Mouse (Mus musculus) brain, embryonic 14.5 days (tissue): ENCODE results near the gene Mapre3. TPM values are rescaled to one million over a fixed set of nuclear protein-coding genes. Genes with fewer than 3 reads are reported as not detected.

Source experiments
- DNase-seq: peaks from one replicate; pipeline ENCODE4 v3.0.0-alpha.2; 2011; ENCODE audit warnings: low read depth
- CTCF ChIP-seq: fragments of 200-500 bp; IDR thresholded peaks from 2 replicates; pipeline ENCODE4 v1.5.1; 2012; ENCODE audit warnings: inconsistent platforms, mild to moderate bottlenecking, moderate library complexity, borderline replicate concordance; ENCODE audit not compliant: insufficient read depth, insufficient read length; ENCODE audit errors: extremely low read depth
- POLR2A ChIP-seq: fragments of 200-500 bp; IDR thresholded peaks from 2 replicates; pipeline ENCODE4 v1.6.1; 2012; ENCODE audit warnings: mild to moderate bottlenecking, inconsistent platforms, borderline replicate concordance; ENCODE audit not compliant: poor library complexity, insufficient read depth, insufficient read length, severe bottlenecking; ENCODE audit errors: extremely low read depth
- polyA plus RNA-seq: library from polyadenylated mRNA; depleted of rRNA; stranded (reverse); fragments of >200 nt; gene quantifications from 2 replicates; pipeline ENCODE4 v1.2.3, GENCODE M21; 2012

Gene Mapre3
- polyA plus RNA-seq, 1 experiment = 172 TPM

DNA sequence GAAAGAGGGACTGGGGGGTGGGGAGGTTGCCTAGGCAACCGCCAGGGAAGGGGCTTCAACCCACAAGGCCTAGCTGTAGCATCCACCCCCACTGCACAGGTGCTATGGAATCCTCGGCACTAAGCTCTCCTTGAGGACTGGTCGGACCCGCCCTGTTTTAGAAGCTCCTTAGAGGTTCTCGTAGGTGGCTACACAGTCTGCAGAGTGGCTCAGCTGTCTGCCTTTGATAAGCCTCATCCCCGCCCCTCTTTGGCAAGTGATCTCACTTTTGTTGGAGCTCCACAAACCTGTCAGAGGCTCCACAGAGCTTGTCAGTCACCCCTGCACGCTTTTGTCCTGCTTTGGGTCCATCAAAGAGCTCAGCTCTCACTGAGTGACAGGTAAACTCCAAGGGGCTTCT is 17.0 kb upstream of the Mapre3 start:
- DNase-seq = peak; percentile 50

DNA sequence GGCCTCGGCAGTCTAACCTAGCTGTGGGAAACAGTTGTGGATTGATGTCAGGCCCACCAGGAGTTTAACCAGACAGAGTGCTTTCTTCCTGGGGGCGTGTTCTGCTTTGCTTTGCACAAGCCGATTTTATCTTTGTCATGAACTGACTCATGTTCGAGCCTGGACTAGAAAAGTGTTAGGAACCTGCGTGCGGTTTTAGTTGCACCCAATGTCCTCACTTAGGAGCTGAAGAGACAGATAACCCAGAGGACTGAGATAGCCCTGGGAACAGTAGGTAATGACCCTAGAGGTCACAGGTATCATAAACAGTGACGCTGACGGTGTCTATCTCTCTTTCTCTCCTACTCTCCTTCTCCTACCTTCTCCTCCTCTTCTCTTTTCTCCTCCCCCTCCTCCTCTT is 16.5 kb upstream of the Mapre3 start:
- no peak for DNase-seq
- TF ChIP-seq CTCF (no peak), POLR2A (no peak)

More for the DNA sequence above, 17.0 kb upstream of the Mapre3 start:
- TF ChIP-seq CTCF = no peak
- no peak for TF ChIP-seq POLR2A

DNA sequence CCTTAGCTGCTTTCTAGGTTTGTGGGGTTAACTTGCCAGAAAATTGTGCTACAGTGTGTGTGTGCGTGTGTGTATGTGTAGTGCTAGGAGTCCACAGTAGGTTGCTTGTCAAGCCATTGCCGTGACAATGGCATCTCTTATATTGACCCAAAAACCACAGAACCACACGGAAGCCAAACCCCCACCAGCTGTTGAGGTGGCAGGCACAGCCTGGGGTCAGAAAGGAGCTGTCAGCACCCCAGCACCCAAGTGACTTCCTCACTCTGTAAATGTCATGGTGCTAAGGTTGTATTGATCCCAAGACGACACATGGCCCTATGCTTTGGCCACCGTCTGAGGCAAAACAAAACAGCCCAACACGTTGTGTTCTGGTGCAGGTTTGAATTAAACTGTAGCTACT is 15.5 kb upstream of the Mapre3 start:
- TF ChIP-seq POLR2A (no peak), CTCF (no peak)
- no peak for DNase-seq

DNA sequence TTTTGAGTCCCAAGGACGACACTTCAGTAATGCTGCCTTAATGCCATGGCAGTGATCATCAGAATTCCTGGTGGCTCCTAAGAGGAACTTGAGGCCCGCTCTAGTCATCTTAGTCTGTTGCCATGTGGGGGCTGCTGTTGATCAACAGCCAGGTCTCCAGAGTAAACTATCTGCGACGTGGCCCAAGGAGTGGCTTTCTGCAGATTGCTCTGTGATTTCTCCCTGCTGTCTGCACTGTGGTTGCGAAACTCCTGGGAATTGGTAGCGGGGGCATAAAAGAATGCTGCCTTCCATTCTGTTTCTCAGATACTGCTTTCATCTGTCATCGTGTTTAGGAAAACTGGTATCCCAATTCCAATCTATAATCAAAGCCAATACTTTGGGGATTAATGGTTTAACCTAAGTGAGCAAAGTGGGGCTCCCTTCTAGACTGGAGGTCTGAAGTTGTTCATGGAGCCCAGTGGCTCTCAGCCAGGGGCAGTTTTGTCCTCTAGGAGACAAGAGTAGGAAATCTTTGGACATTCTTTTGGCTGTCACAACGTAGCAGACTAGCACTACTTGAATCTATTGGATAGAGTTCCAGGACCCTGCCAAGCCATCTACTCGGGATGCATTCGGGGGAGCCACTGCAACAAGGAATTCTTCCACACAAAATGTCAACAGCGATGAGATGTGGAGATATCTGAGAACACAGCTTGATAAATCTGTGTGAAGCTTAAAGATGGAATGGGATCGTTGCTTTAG is 11.5 kb upstream of the Mapre3 start:
- TF ChIP-seq POLR2A (no peak), CTCF (no peak)
- no peak for DNase-seq

DNA sequence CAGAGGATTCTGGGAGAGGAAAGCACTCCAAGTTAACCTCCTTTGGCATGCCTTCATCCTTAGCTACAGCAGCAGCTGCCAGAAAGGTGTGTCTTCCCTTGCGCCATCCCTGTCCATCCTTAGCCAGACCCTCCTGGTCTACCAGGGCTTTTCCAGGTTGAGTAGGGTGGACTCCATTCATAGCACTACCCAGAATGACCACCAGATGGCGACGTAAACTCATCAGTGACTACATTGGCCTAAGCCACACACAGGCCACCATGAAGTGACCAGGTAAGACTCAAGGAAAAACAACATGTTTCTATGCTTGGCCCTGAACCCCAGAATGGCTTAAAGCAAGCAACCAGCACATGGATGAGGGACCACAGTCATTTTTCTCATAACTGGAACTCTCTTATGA is 8.3 kb upstream of the Mapre3 start:
- peak; percentile 90 for DNase-seq
- TF ChIP-seq POLR2A = no peak
- TF ChIP-seq CTCF = peak; percentile 86; the same call in 1 of the 2 replicates

DNA sequence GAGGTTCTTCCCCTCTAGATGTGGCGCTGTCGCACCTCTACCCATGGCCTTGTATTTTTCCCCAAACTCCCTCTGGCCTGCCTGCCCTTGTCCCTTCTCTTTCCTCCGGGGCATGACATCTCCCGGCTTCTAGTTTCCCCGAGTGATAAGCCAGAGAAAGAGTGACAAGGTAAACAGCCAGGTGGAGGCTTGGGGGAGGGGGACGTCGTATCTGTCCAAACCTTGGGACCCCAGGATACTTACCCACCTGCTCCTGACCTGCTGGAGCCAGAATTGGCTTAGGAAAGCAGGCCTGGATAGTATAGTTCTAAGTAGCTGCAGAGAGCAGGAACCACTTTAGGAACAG is 652 bp downstream of the Mapre3 start:
- peak; percentile 34 for DNase-seq
- no peak for TF ChIP-seq CTCF
- TF ChIP-seq POLR2A = no peak

DNA sequence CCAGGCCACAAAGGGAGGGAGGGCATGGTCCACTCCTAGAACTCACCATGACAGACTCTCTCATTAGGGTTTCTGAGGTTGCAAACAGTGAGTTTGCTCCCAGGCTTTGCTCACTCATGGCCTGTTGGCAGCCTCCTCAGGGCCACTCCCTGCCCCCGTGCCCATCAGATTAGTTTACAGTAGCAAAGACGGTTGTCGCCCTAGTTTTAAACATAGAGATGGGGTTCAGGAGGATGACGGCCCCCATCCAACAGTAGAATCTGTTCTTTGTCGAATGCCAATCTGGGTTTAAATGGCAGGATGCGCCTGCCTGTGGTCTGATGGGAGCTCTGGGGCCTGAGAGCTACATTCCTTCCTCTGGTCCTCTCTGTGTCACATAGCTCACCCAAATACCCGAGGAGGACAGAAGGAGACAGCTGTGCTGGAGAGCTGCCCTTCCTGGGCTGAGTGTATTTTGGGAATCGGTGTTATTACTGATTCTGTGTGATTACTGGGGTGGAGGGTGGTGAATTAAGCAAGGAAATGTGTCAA is 1.9 kb downstream of the Mapre3 start:
- no peak for DNase-seq
- TF ChIP-seq POLR2A = no peak
- TF ChIP-seq CTCF = no peak

DNA sequence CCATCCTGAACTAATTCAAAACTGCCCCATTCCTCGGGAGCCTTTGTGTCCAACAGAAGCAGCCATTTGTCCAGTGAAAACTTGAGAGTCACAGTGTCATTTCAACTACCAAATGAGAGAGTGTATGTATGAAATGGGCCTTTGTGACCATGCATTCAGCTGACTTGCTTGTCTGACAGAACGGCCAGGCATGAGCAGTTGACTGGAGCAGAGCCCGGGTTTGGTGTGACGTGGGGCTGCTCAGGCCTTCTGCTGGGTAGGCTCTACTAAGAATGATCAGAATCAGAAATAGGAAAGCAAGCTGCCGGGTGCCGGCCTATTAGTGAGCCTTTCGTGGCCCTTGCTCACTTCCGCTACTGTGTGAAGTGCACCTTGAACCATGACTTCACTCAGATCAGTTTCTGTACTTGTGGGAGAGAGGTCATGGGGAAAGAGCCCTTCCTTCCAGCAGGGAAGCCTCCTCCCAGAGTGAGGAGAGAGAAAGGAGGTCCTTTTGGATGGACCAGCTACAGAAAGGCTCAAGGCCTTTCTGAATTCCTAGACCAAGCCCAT is 4.4 kb downstream of the Mapre3 start:
- no peak for DNase-seq
- TF ChIP-seq POLR2A (no peak), CTCF (no peak)

DNA sequence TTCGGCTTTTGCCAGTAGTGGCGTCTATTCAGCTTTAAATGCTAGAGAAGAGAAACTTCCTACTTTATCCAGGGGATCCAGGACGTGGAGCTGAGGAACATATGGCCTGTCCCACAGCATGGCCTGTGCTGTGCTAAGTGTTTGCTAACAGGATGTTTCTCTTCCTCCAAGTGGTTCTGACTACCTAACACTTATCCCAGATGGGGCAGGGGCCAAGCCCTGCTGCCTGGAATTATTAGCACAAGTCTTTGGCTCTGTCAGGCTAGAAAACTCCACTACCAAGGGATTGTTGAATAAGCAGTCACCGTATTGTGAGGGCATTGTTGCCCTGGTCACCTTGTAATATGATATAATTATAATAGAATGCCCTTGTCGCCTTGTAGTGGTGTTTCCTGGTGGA is 8.2 kb downstream of the Mapre3 start:
- TF ChIP-seq POLR2A = no peak
- no peak for TF ChIP-seq CTCF
- DNase-seq = no peak

DNA sequence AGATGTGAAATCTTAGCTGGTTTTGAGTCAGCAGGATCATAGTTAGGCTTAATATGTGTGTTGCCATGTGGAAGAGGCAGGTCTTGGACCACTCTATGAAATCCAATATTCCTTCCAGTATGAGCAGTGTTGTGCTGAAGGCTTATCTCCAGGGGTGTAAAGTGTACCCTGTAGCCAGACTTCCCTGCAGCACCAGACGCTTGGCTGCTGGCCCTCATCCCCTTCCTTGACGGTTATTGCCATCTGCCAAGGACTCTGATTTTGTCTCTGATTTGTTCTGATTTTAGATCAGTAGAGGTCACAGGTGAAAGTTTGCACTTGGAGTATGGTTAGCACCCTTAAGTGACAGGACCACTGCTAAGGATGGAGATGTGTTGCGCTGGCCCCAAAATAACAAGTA is 8.7 kb downstream of the Mapre3 start:
- no peak for DNase-seq
- TF ChIP-seq POLR2A (no peak), CTCF (no peak)

DNA sequence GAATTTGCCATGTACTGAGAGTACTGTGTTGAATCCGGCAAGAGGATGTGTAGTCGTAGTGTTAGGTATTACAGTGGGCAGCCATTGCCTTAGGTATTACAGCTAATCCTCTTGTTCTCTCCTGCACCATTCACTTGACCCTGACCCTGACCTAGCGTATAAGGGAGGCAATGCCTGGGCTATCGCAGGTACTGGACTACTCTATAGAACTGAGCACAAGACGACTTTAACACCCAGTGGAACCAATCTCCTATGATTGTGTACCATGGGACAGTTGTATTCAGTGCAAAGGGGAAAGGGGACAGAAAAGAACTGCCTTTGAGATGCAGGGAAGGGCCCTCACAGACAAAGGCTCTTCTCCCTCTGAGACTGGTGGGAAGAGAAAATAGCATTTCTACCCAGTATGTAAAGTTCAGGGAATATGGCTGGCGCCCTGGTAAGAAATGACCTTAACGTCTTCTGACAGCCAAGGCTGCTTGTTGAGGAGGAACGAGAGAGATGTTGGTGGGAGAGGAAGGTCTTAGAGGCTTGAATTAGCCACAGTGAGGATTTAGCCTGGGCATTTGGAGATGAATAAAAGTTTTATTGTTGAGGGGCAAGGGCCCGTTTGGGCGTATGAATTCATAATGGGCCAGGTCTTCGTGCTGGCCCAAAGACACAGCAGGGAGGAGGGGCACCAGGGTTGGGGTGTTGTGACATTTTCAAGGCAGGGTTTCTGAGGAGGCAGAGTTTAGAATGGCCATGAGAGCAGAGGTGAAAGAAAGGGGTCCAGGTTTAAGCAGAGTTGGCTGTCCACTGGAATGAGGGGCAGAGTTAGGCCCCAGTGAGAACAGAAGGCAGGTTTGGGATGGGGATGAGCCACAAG is 9.9 kb downstream of the Mapre3 start:
- DNase-seq = peak; percentile 24
- no peak for TF ChIP-seq CTCF
- no peak for TF ChIP-seq POLR2A

DNA sequence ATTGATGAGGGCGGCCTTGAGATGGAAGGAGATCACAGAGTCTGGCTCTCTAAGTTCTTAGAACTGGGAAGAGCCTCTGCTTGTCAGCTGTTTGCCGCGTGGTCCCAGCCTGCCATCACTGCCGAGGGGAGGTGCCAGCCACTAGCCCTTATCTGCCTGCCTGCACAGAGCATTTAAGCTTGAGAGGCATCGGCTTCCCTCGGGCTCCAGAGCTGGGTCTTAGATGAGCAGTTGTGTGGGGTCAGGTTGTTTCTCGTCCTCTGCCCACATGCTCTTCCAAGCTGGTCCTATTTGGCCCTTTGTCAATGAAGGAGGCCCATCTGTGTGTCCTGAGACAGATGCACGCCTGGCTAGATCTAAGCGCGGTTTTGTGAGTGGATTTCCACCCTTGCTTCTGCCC is 10.7 kb downstream of the Mapre3 start:
- TF ChIP-seq POLR2A = no peak
- no peak for TF ChIP-seq CTCF
- DNase-seq = peak; percentile 43

DNA sequence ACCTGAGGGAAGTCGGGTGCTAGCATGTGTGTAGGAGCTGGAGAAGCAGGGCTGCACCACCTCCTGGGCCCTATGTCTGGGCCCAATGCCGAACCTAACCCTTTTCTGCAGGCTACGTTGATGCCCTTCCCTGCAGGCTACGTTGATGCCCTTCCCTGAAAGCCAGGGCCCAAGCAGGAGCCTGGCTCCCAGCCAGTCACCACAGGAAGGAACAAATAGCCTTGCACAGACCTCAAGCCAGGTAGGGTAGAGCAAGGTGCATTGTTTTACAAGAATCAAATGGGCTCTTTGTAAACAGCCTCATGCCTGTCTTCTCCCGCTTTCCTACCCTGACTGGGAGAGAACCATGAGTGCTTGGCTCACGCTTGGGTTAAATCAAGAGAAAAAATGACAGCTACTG is 11.4 kb downstream of the Mapre3 start:
- no peak for DNase-seq
- TF ChIP-seq POLR2A = no peak
- no peak for TF ChIP-seq CTCF
